ENCODE assay signal across 13 mouse cellular contexts in genomic region chr11:45265989-45266302, GRCm38 (mm10).
DNase-seq lines count a peak whose midpoint lies in the region; ATAC-seq lines count a peak whose summit lies in the region.
"Had no signal": no experiment of that assay in that cellular context is flagged by ENCODE, and none has a peak within 500 bp of the region (broad histone marks: within the 10 kb centered on the region; RNA-seq: fewer than 3 reads in every experiment).

No protein-coding gene starts in this region.

- H3K27ac ChIP-seq in limb, embryonic 12.5 days = peak overlapping the region; percentile 50; the same call in 1 of the 2 replicates
- no peak overlapping the region for H3K27ac ChIP-seq in limb, embryonic 10.5 days
- H3K27ac ChIP-seq: liver, embryonic 13.5 days; midbrain, embryonic 10.5 days had no signal

- no peaks in the 10 kb centered on the region for H3K27me3 ChIP-seq in limb, embryonic 12.5 days
- H3K27me3 ChIP-seq in limb, embryonic 10.5 days (ENCODE audit: low read depth, poor library complexity, severe bottlenecking) = no peaks in the 10 kb centered on the region
- H3K27me3 ChIP-seq: liver, embryonic 13.5 days had no signal

- no peaks in the 10 kb centered on the region for H3K9me3 ChIP-seq in limb, embryonic 12.5 days
- no peaks in the 10 kb centered on the region for H3K9me3 ChIP-seq in limb, embryonic 10.5 days (replicated peaks)
- H3K9me3 ChIP-seq: liver, embryonic 13.5 days; midbrain, embryonic 10.5 days had no signal

- peak; percentile 17 for DNase-seq in gastrocnemius, postnatal 10 days
- no peak for DNase-seq in gastrocnemius, postnatal 25 days
- no peak for DNase-seq in limb, embryonic 10.5 days (ENCODE audit: low spot score)
- peak; percentile 19 for DNase-seq in urinary bladder, postnatal 14 days (ENCODE audit: low spot score)
- DNase-seq in urinary bladder, postnatal 25 days (ENCODE audit: low spot score) = no peak
- peak; percentile 13 for DNase-seq in testis, postnatal 14 days (ENCODE audit: low spot score)
- DNase-seq in urinary bladder, adult 18-20 months (ENCODE audit: low spot score in 2 of 2) = no peak
- DNase-seq: cerebellum, adult 8-10 months; embryo, embryonic 11 days; liver, embryonic 13.5 days had no signal

- no peak overlapping the region for H3K4me3 ChIP-seq in limb, embryonic 12.5 days (replicated peaks)
- H3K4me3 ChIP-seq in limb, embryonic 10.5 days = no peak overlapping the region
- H3K4me3 ChIP-seq: liver, embryonic 13.5 days; midbrain, embryonic 10.5 days had no signal

- H3K36me3 ChIP-seq in limb, embryonic 12.5 days = no peaks in the 10 kb centered on the region
- H3K36me3 ChIP-seq in limb, embryonic 10.5 days = no peaks in the 10 kb centered on the region
- H3K36me3 ChIP-seq: liver, embryonic 13.5 days; midbrain, embryonic 10.5 days had no signal

- no peak overlapping the region for H3K4me2 ChIP-seq in limb, embryonic 12.5 days
- H3K4me2 ChIP-seq: liver, embryonic 13.5 days had no signal

- no peak for ATAC-seq in limb, embryonic 12.5 days (ENCODE audit: insufficient number of reproducible peaks, insufficient read depth, low FRiP score, low TSS enrichment, low read depth)
- ATAC-seq: inflammation-experienced regulatory T-cells, adult 6 months had no signal

- peaks cover 24% of the 10 kb centered on the region for H3K4me1 ChIP-seq in limb, embryonic 12.5 days (replicated peaks)
- peaks cover 9% of the 10 kb centered on the region; the same call in 1 of the 2 replicates for H3K4me1 ChIP-seq in limb, embryonic 10.5 days
- H3K4me1 ChIP-seq: liver, embryonic 13.5 days had no signal

- no peak overlapping the region for H3K9ac ChIP-seq in limb, embryonic 12.5 days (replicated peaks)
- H3K9ac ChIP-seq: liver, embryonic 13.5 days had no signal

- 69% methylated on average over 4 of the region's 4 CpGs for WGBS in limb, embryonic 12.5 days
- 83% methylated on average over 4 of the region's 4 CpGs for WGBS in limb, embryonic 10.5 days

Comparison
In these comparisons a context has a peak if more than half of its experiments do, and no peak if none do; other contexts are left out.
1. DNase-seq: peak in gastrocnemius, postnatal 10 days (single experiment), urinary bladder, postnatal 14 days (single experiment) and testis, postnatal 14 days (single experiment); none in gastrocnemius, postnatal 25 days (single experiment), limb, embryonic 10.5 days (single experiment), urinary bladder, postnatal 25 days (single experiment) and urinary bladder, adult 18-20 months (0 of 2).